Mouse (Mus musculus) midbrain, embryonic 14.5 days (tissue): ENCODE data around the gene Anks1b. TPM values are rescaled to one million over a fixed set of nuclear protein-coding genes. Genes with fewer than 3 reads are reported as not detected.

Experiments
- ATAC-seq: fragments of 200-750 bp; cut with Nextera tagmentation; 2 replicates; pipeline ENCODE4 v1.8.0; 2017; ENCODE audit warnings: moderate number of reproducible peaks, moderate library complexity; ENCODE audit not compliant: low FRiP score, low TSS enrichment
- DNase-seq: peaks from one replicate; pipeline ENCODE4 v3.0.0-alpha.2; 2015
- H3K27ac ChIP-seq: fragments of 300-500 bp; sonication (generic); replicated peaks from 2 replicates; pipeline ENCODE4 v1.5.1; 2014; ENCODE audit warnings: mild to moderate bottlenecking, low read depth, low read length, moderate library complexity
- H3K27me3 ChIP-seq: fragments of 300-500 bp; sonication (generic); 2 replicates; pipeline ENCODE4 v1.6.1; 2014; ENCODE audit warnings: low read length, control low read depth, mixed read lengths; ENCODE audit not compliant: control insufficient read depth, insufficient read depth
- H3K36me3 ChIP-seq: fragments of 300-500 bp; sonication (generic); 2 replicates; pipeline ENCODE4 v1.6.1; 2014; ENCODE audit warnings: low read length, control low read depth; ENCODE audit not compliant: control insufficient read depth, insufficient read depth
- H3K4me1 ChIP-seq: fragments of 300-500 bp; sonication (generic); 2 replicates; pipeline ENCODE4 v1.6.1; 2014; ENCODE audit warnings: mild to moderate bottlenecking, antibody characterized with exemption, low read length, control low read depth; ENCODE audit not compliant: control insufficient read depth, insufficient read depth
- H3K4me2 ChIP-seq: fragments of 300-500 bp; sonication (generic); 2 replicates; pipeline ENCODE4 v1.6.1; 2014; ENCODE audit warnings: mild to moderate bottlenecking, low read length, moderate library complexity
- H3K4me3 ChIP-seq: fragments of 300-500 bp; sonication (generic); replicated peaks from 2 replicates; pipeline ENCODE4 v1.5.1; 2014; ENCODE audit warnings: low read depth, low read length
- H3K9ac ChIP-seq: fragments of 300-500 bp; sonication (generic); replicated peaks from 2 replicates; pipeline ENCODE4 v1.6.1; 2014; ENCODE audit warnings: mild to moderate bottlenecking, low read length, moderate library complexity
- H3K9me3 ChIP-seq: fragments of 300-500 bp; sonication (generic); 2 replicates; pipeline ENCODE4 v1.6.1; 2016; ENCODE audit warnings: low read length, control low read depth, mixed read lengths; ENCODE audit not compliant: control insufficient read depth
- WGBS: fragments of 180-500 bp; shearing (Covaris S2); extraction: QIAGEN DNeasy Blood & Tissue Kit; methylation state at CpG from one replicate; pipeline ENCODE4 v1.1.7; 2014; 5-methylcytosine and 5-hydroxymethylcytosine counted together
- polyA plus RNA-seq: library from polyadenylated mRNA; unstranded; fragments of >200 nt; fragmentation: Nextera tagmentation; extraction: Ambion mirVana; gene quantifications from 2 replicates; pipeline ENCODE4 v1.2.1, GENCODE M21; 2014

Gene Anks1b
- 73.1 and 78.1 TPM in 2 replicates for polyA plus RNA-seq

DNA sequence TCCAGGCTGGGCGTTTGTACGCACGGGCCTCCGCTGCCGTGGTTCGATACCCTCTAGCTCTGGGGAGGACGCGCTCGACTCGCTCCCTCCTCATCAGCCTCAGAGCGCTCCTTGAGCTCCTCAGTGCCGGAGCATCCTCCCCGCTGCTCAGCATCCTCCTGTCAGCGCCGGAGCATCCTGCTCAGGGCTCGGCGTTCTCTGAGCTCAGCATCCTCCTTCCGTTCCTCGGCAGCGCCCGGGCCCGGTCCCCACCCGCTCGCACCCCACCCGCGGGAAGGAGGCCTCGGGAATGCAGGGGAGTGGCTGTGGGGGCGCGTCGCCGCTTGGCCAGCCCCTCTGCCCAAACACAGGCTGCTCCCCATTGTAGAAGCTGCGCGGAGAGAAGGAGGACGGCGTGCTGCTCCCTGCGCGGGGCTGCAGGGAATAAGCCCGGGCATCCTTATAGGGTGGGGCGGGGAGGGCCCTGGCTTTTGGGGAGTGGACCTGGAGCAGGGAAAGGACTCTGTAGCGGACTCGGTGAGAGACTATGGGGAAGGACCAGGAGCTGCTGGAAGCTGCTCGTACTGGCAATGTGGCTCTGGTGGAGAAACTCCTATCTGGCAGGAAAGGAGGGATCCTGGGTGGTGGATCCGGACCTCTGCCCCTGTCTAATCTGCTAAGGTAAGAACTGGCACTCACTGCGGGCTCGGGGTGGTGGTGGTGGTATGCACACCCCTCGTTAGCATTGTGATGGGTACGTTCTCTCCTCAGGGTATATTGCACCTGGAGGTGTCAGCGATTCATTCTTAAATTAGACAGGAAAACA lies at the start of gene Anks1b:
TSS of gene Anks1b (plus strand) at position 364 of the 805 bp plus-strand sequence.
- no peaks in the 10 kb centered on the region for H3K27me3 ChIP-seq
- H3K9ac ChIP-seq = peak within 1 kb of the TSS; percentile 94
- peak within 1 kb of the TSS; percentile 67 for H3K4me2 ChIP-seq
- H3K36me3 ChIP-seq = no peaks in the 10 kb centered on the region
- peaks cover 12% of the 10 kb centered on the region for H3K4me1 ChIP-seq
- DNase-seq (no peak), ATAC-seq (peak; percentile 85)
- H3K9me3 ChIP-seq = no peaks in the 10 kb centered on the region
- under 1% methylated on average over 48 of the region's 48 CpGs for WGBS
- peak within 1 kb of the TSS; percentile 82 for H3K4me3 ChIP-seq
- peak within 1 kb of the TSS; percentile 97 for H3K27ac ChIP-seq

DNA sequence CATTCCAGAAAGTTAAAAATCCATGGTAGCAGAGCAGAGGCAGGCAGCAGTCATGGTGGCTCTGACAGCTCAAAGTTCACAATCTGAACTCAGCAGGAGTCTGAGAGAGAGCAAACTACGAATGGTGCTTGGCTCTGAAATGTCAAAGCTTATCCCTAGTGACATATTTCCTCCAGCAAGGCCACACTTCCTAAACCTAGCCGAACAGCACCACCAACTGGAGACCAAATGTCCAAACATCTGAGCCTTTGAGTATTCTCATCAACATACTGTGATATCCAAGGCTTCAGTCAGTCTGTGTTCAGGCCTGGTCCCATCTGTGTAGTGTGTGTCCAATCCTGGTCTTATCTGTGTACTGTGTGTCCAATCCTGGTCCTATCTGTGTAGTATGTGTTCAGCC lies 49.4 kb upstream of the Anks1b start:
- Histone ChIP-seq H3K4me1 (no peaks in the 10 kb centered on the region), H3K4me3 (no peak overlapping the region), H3K27me3 (no peaks in the 10 kb centered on the region), H3K9me3 (no peaks in the 10 kb centered on the region), H3K27ac (no peak overlapping the region), H3K9ac (no peak overlapping the region), H3K4me2 (no peak overlapping the region), H3K36me3 (0 out of 2 replicates have a peak, but pooled peaks cover 6% of the 10 kb centered on the region)
- ATAC-seq = no peak
- peak; percentile 44 for DNase-seq
- 31% methylated on average over 2 of the region's 2 CpGs for WGBS

DNA sequence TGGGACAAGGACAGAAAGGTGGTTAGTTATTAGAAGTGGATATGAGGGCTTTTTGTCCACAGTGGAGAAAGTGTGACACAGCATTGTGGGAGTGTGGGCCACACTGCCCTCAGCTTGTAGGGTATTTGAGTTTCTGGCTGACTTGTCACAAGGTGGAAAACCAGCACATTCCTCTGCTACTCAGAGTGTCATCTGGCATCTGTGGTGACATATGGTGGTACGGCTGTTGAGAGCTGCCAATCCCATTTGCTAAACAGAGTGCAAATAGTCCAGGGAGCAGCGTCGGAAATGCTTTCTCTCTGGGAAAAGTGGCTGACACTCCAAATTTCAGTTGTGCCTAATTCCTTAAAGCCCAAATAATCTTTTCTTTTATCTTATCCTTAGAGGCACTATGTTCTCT lies 46.4 kb upstream of the Anks1b start:
- H3K9ac ChIP-seq = no peak overlapping the region
- no peaks in the 10 kb centered on the region for H3K27me3 ChIP-seq
- 61% methylated on average over 3 of the region's 3 CpGs for WGBS
- no peak overlapping the region for H3K4me3 ChIP-seq
- ATAC-seq (no peak), DNase-seq (peak; percentile 7)
- no peak overlapping the region for H3K27ac ChIP-seq
- no peak overlapping the region for H3K4me2 ChIP-seq
- H3K4me1 ChIP-seq = no peaks in the 10 kb centered on the region
- H3K36me3 ChIP-seq = no peaks in the 10 kb centered on the region
- no peaks in the 10 kb centered on the region for H3K9me3 ChIP-seq

DNA sequence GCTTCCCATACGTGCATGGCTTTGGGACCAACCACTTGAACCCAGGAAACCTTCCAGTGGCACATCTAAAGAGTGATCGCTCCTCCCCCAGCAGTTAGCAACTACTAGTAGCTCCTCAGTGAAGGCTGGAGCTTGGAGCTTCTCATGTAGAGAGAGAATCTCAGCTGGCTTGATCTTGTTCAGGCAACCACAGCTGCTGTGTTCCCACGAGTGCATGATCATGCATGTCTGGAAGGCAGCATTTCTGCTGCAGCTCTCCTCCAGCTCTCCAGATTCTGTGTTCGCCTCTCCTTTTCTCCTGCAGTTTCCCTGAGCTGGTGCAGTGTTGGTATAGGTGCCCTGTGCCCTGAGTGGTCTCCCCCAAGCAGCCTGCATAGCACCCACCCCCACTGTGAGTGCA lies 41.0 kb upstream of the Anks1b start:
- H3K4me3 ChIP-seq = no peak overlapping the region
- no peaks in the 10 kb centered on the region for H3K36me3 ChIP-seq
- no peak for ATAC-seq
- no peaks in the 10 kb centered on the region for H3K27me3 ChIP-seq
- H3K9ac ChIP-seq = no peak overlapping the region
- no peak overlapping the region for H3K27ac ChIP-seq
- no peak for DNase-seq
- H3K4me1 ChIP-seq = no peaks in the 10 kb centered on the region
- no peaks in the 10 kb centered on the region for H3K9me3 ChIP-seq
- H3K4me2 ChIP-seq = no peak overlapping the region
- whole genome bisulfite sequencing = 84% methylated on average over 4 of the region's 4 CpGs

DNA sequence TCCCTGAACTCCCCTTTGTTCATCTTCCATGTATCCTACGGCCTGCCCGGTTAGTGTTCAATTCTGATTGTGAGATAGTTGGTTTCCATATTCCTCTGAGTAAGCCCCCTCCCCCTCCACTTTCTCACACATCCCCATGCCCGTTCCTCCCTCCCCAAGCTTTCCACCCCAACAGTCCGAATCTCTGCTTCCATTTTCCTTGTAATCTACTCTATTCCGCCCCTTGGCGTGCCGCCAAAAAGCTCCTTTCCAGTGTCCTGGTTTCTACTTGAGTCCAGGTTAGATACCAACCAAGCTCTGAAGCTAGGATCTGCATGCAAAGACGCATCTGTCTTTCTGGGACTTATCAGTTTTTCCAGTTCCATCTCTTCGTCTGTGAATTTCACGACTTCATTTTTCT lies 40.1 kb upstream of the Anks1b start:
- no peaks in the 10 kb centered on the region for H3K36me3 ChIP-seq
- H3K27ac ChIP-seq = no peak overlapping the region
- WGBS = 86% methylated on average over 10 of the region's 10 CpGs
- peak; percentile 14 for DNase-seq
- H3K4me3 ChIP-seq = no peak overlapping the region
- H3K9ac ChIP-seq = no peak overlapping the region
- H3K4me1 ChIP-seq = no peaks in the 10 kb centered on the region
- no peaks in the 10 kb centered on the region for H3K27me3 ChIP-seq
- H3K9me3 ChIP-seq = no peaks in the 10 kb centered on the region
- H3K4me2 ChIP-seq = no peak overlapping the region
- ATAC-seq = no peak

DNA sequence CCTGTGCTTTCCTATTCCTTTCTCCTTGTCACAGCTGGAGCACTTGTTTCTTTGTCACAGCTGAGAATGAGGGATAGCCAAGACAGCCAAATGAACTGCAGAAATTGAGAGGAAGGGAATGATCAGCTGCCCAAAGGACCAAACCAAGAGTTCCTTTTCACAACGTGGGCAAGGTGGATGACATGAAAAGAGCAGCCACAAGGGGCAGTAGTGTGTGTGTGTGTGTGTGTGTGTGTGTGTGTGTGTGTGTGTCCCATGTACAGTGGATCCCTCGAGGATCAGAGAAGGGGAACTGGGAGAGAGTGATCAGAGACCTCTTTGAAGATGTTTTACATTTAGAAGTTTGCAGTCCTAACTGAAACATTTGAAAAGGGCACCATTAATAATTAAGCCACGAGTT lies 35.8 kb upstream of the Anks1b start:
- WGBS = 45% methylated on average over 3 of the region's 3 CpGs
- Histone ChIP-seq H3K27ac (no peak overlapping the region), H3K4me3 (no peak overlapping the region), H3K9ac (no peak overlapping the region), H3K9me3 (no peaks in the 10 kb centered on the region), H3K36me3 (no peaks in the 10 kb centered on the region), H3K4me2 (no peak overlapping the region), H3K4me1 (no peaks in the 10 kb centered on the region), H3K27me3 (no peaks in the 10 kb centered on the region)
- DNase-seq = peak; percentile 8
- ATAC-seq = no peak

DNA sequence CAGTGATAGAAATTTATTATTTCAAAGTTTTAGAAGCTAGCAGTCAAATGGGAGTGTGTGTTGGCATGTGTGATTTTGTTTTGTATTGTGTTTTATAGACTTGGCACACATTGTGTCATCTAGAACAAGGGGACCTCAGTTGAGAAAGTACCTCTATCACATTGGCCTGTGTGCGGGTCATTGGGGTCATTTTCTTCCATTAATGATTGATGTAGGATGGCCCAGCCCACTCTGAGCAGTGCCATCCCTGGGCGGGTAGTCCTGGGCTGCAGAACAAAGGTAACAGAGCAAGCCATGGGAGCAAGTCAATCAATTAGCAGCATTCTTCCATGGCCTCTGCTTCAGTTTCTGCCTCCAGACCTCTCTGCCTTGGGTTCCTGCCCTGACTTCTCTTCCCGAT lies 34.5 kb upstream of the Anks1b start:
- Histone ChIP-seq H3K9me3 (no peaks in the 10 kb centered on the region), H3K4me2 (no peak overlapping the region), H3K4me1 (no peaks in the 10 kb centered on the region), H3K27ac (no peak overlapping the region), H3K27me3 (no peaks in the 10 kb centered on the region), H3K9ac (no peak overlapping the region), H3K36me3 (no peaks in the 10 kb centered on the region), H3K4me3 (no peak overlapping the region)
- no peak for ATAC-seq
- no peak for DNase-seq
- 87% methylated on average over 3 of the region's 3 CpGs for WGBS

DNA sequence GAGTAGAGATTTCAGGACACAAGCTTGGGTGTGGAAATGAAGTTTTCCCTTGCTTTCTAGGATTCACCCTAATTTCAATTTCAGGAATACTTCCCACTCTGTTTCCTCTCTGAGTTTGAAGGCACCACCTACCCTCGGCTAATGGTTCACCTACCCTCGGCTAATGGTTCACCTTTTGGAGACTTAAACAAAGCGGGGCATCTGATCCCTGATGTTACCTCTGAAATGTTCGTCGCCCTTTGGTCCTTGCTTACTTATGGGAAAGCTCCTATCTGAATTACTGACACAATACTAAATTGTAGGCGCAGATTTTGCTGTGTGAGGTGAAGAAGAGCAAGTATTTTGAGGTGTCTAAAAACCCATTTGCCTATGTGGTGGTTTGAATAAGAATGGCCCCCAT lies 22.4 kb upstream of the Anks1b start:
- Histone ChIP-seq H3K4me2 (no peak overlapping the region), H3K36me3 (no peaks in the 10 kb centered on the region), H3K4me1 (no peaks in the 10 kb centered on the region), H3K9me3 (no peaks in the 10 kb centered on the region), H3K27me3 (no peaks in the 10 kb centered on the region), H3K4me3 (no peak overlapping the region), H3K9ac (no peak overlapping the region), H3K27ac (no peak overlapping the region)
- DNase-seq = no peak
- no peak for ATAC-seq
- 96% methylated on average over 6 of the region's 6 CpGs for WGBS

DNA sequence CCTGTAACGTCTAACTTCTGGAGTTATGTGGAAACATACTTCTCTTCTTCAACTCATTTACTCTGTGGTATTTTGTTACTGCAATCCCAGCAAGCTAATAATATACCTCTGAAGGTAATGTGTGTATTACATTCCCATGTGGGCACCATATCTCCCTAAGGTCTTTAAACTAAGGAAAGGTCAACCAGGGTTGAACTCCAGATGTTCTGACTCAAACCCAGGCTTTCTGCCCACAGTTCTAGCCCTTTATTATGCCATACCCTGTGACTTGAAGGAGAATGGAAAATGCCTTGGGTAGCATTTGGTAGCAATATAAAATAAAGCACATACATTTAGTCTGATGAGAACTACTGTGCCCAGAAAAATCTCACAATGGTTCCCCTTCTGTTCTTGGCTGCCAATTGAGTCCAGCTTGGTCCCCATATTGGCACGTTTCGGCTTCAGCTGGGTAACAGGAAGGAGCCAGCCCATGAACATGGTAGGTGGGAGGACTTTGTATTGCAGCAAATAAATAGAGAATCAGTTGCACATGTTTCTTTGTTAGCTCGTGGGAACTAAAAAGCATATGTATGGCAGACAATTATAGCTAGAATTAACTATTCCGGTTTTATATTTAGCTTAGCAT lies 17.9 kb upstream of the Anks1b start:
- Histone ChIP-seq H3K27me3 (no peaks in the 10 kb centered on the region), H3K4me2 (no peak overlapping the region), H3K4me1 (no peaks in the 10 kb centered on the region), H3K4me3 (no peak overlapping the region), H3K36me3 (no peaks in the 10 kb centered on the region), H3K27ac (no peak overlapping the region), H3K9ac (no peak overlapping the region), H3K9me3 (no peaks in the 10 kb centered on the region)
- WGBS = 84% methylated on average over 5 of the region's 5 CpGs
- ATAC-seq (no peak), DNase-seq (no peak)
